Mouse (Mus musculus): Measurements from ENCODE around the gene Scfd1.

GRCm38 (mm10) chr12:51493476-51493875 is 116.2 kb downstream of the Scfd1 start:
- TF ChIP-seq POLR2A (IDR thresholded peaks at IDR 0.05; ENCODE audit: borderline replicate concordance, low read depth, low read length) (no peak), CTCF (IDR thresholded peaks at IDR 0.05; ENCODE audit: low read depth, low read length) (no peak)
